Mouse (Mus musculus): ENCODE measurements around the gene Tmem104. TPM values are rescaled to one million over a fixed set of nuclear protein-coding genes. Genes with fewer than 3 reads are reported as not detected.
A peak's percentile ranks its signal among the peaks of the same experiment; 100 is the strongest.

The Tmem104 gene
- total and polyA plus RNA-seq, 2 experiments from 2014 or later = 8.5 to 12.9 TPM

GRCm38 (mm10) chr11:115184973-115185372 lies 2.3 kb upstream of the Tmem104 start:
- Histone ChIP-seq H3K9ac (replicated peaks; ENCODE audit: low read length, poor library complexity, severe bottlenecking) (0 out of 2 replicates have a peak overlapping the region, but pooled peaks have one; percentile 19), H3K27ac (ENCODE audit: low read depth, low read length) (no peak overlapping the region), H3K4me1 (ENCODE audit: insufficient read depth, low read length) (0 out of 2 replicates have a peak, but pooled peaks cover 5% of the 10 kb centered on the region), H3K36me3 (ENCODE audit: insufficient read depth, low read length) (peaks cover 5% of the 10 kb centered on the region; the same call in 1 of the 2 replicates), H3K4me3 (ENCODE audit: low read depth, low read length) (no peak overlapping the region), H3K9me3 (ENCODE audit: low read length) (no peaks in the 10 kb centered on the region), H3K4me2 (ENCODE audit: low read depth, low read length, poor library complexity, severe bottlenecking) (no peak overlapping the region), H3K27me3 (ENCODE audit: insufficient read depth, low read length) (no peaks in the 10 kb centered on the region)
- ATAC-seq (ENCODE audit: low FRiP score) (no peak), DNase-seq (ENCODE audit: low spot score) (no peak)
- 50% methylated on average over 4 of the region's 4 CpGs for WGBS
- TF ChIP-seq CTCF (IDR thresholded peaks at IDR 0.05) = no peak

GRCm38 (mm10) chr11:115187693-115188092 lies 406 bp downstream of the Tmem104 start, which contains the start of gene Nat9:
Gene Nat9 (minus strand): TSS chr11:115187859.
- no peaks in the 10 kb centered on the region for H3K27me3 ChIP-seq (ENCODE audit: insufficient read depth, low read length)
- peak within 1 kb of the TSS; percentile 84 for H3K4me2 ChIP-seq (ENCODE audit: low read depth, low read length, poor library complexity, severe bottlenecking)
- peak within 1 kb of the TSS; percentile 67 for H3K4me3 ChIP-seq (ENCODE audit: low read depth, low read length)
- peak within 1 kb of the TSS; percentile 82 for H3K27ac ChIP-seq (ENCODE audit: low read depth, low read length)
- no peaks in the 10 kb centered on the region for H3K9me3 ChIP-seq (ENCODE audit: low read length)
- no peak for TF ChIP-seq CTCF (IDR thresholded peaks at IDR 0.05)
- WGBS = 8% methylated on average over 12 of the region's 12 CpGs
- no peak for DNase-seq (ENCODE audit: low spot score)
- H3K36me3 ChIP-seq (ENCODE audit: insufficient read depth, low read length) = peaks cover 6% of the 10 kb centered on the region; the same call in 1 of the 2 replicates
- peak within 1 kb of the TSS; percentile 81 for H3K9ac ChIP-seq (replicated peaks; ENCODE audit: low read length, poor library complexity, severe bottlenecking)
- 0 out of 2 replicates have a peak, but pooled peaks cover 5% of the 10 kb centered on the region for H3K4me1 ChIP-seq (ENCODE audit: insufficient read depth, low read length)
- peak; percentile 35; the same call in 1 of the 2 replicates for ATAC-seq (ENCODE audit: low FRiP score)

GRCm38 (mm10) chr11:115188539-115189231 lies 1.4 kb downstream of the Tmem104 start:
- no peak overlapping the region for H3K4me2 ChIP-seq (ENCODE audit: low read depth, low read length, poor library complexity, severe bottlenecking)
- H3K27me3 ChIP-seq (ENCODE audit: insufficient read depth, low read length) = no peaks in the 10 kb centered on the region
- no peaks in the 10 kb centered on the region for H3K9me3 ChIP-seq (ENCODE audit: low read length)
- no peak for DNase-seq (ENCODE audit: low spot score)
- WGBS = 89% methylated on average over 13 of the region's 13 CpGs
- no peak for ATAC-seq (ENCODE audit: low FRiP score)
- 0 out of 2 replicates have a peak, but pooled peaks cover 5% of the 10 kb centered on the region for H3K4me1 ChIP-seq (ENCODE audit: insufficient read depth, low read length)
- no peak overlapping the region for H3K4me3 ChIP-seq (ENCODE audit: low read depth, low read length)
- H3K27ac ChIP-seq (ENCODE audit: low read depth, low read length) = no peak overlapping the region
- TF ChIP-seq CTCF (IDR thresholded peaks at IDR 0.05) = no peak
- no peak overlapping the region for H3K9ac ChIP-seq (replicated peaks; ENCODE audit: low read length, poor library complexity, severe bottlenecking)
- peaks cover 4% of the 10 kb centered on the region; the same call in 1 of the 2 replicates for H3K36me3 ChIP-seq (ENCODE audit: insufficient read depth, low read length)

GRCm38 (mm10) chr11:115189304-115189703 lies 2.0 kb downstream of the Tmem104 start:
- H3K4me1 ChIP-seq (ENCODE audit: insufficient read depth, low read length) = 0 out of 2 replicates have a peak, but pooled peaks cover 5% of the 10 kb centered on the region
- WGBS = 92% methylated on average over 6 of the region's 6 CpGs

GRCm38 (mm10) chr11:115192180-115192579 lies 4.9 kb downstream of the Tmem104 start:
- H3K4me3 ChIP-seq (ENCODE audit: low read depth, low read length) = no peak overlapping the region
- H3K9ac ChIP-seq (replicated peaks; ENCODE audit: low read length, poor library complexity, severe bottlenecking) = no peak overlapping the region
- ATAC-seq (ENCODE audit: low FRiP score) (no peak), DNase-seq (ENCODE audit: low spot score) (no peak)
- peaks cover 4% of the 10 kb centered on the region; the same call in 1 of the 2 replicates for H3K36me3 ChIP-seq (ENCODE audit: insufficient read depth, low read length)
- H3K9me3 ChIP-seq (ENCODE audit: low read length) = no peaks in the 10 kb centered on the region
- H3K4me2 ChIP-seq (ENCODE audit: low read depth, low read length, poor library complexity, severe bottlenecking) = no peak overlapping the region
- 77% methylated on average over 9 of the region's 9 CpGs for WGBS
- H3K27ac ChIP-seq (ENCODE audit: low read depth, low read length) = no peak overlapping the region
- TF ChIP-seq CTCF (IDR thresholded peaks at IDR 0.05) = no peak
- 0 out of 2 replicates have a peak, but pooled peaks cover 5% of the 10 kb centered on the region for H3K4me1 ChIP-seq (ENCODE audit: insufficient read depth, low read length)
- H3K27me3 ChIP-seq (ENCODE audit: insufficient read depth, low read length) = no peaks in the 10 kb centered on the region

More at GRCm38 (mm10) chr11:115189304-115189703, 2.0 kb downstream of the Tmem104 start:
- Histone ChIP-seq H3K27ac (ENCODE audit: low read depth, low read length) (no peak overlapping the region), H3K4me3 (ENCODE audit: low read depth, low read length) (no peak overlapping the region), H3K9me3 (ENCODE audit: low read length) (no peaks in the 10 kb centered on the region), H3K4me2 (ENCODE audit: low read depth, low read length, poor library complexity, severe bottlenecking) (no peak overlapping the region), H3K27me3 (ENCODE audit: insufficient read depth, low read length) (no peaks in the 10 kb centered on the region), H3K9ac (replicated peaks; ENCODE audit: low read length, poor library complexity, severe bottlenecking) (no peak overlapping the region), H3K36me3 (ENCODE audit: insufficient read depth, low read length) (peaks cover 4% of the 10 kb centered on the region; the same call in 1 of the 2 replicates)
- ATAC-seq (ENCODE audit: low FRiP score) = no peak
- no peak for DNase-seq (ENCODE audit: low spot score)
- TF ChIP-seq CTCF (IDR thresholded peaks at IDR 0.05) = no peak

- Histone ChIP-seq H3K9me3 (ENCODE audit: low read length) (no peaks in the 10 kb centered on the region), H3K4me1 (ENCODE audit: insufficient read depth, low read length) (no peaks in the 10 kb centered on the region), H3K36me3 (ENCODE audit: insufficient read depth, low read length) (peaks cover 9% of the 10 kb centered on the region), H3K4me2 (ENCODE audit: low read depth, low read length, poor library complexity, severe bottlenecking) (no peak overlapping the region), H3K27ac (ENCODE audit: low read depth, low read length) (no peak overlapping the region), H3K4me3 (ENCODE audit: low read depth, low read length) (no peak overlapping the region), H3K9ac (replicated peaks; ENCODE audit: low read length, poor library complexity, severe bottlenecking) (no peak overlapping the region), H3K27me3 (ENCODE audit: insufficient read depth, low read length) (no peaks in the 10 kb centered on the region)
- DNase-seq (ENCODE audit: low spot score) (no peak), ATAC-seq (ENCODE audit: low FRiP score) (no peak)
- 93% methylated on average over 6 of the region's 6 CpGs for WGBS
- TF ChIP-seq CTCF (IDR thresholded peaks at IDR 0.05) = no peak
Measured at GRCm38 (mm10) chr11:115194693-115195092, 7.4 kb downstream of the Tmem104 start.

All from midbrain, postnatal 0 days (tissue).